Mouse (Mus musculus) layer of hippocampus, adult 18-20 months (tissue): ENCODE results near the gene Nln. TPM values are rescaled to one million over a fixed set of nuclear protein-coding genes. Genes with fewer than 3 reads are reported as not detected.

Source experiments
- DNase-seq, 2 experiments: peaks; one replicate each; pipeline ENCODE4 v3.0.0; 2022; ENCODE audit warnings: low spot score in 2 of 2
- total RNA-seq, 2 experiments: library from RNA; stranded (reverse); gene quantifications; 2 replicates each; pipeline ENCODE4 v1.2.3; 2021

The Nln gene
- total RNA-seq, 2 experiments from 2014 or later = 17.4 to 21.1 TPM

- DNase-seq = no peak
These were observed 12.2 kb downstream of the Nln start for GRCm38 (mm10) chr13:104097190-104097589.

- no peak for DNase-seq
These were observed 13.5 kb downstream of the Nln start for GRCm38 (mm10) chr13:104095955-104096354.

- DNase-seq = no peak
These were observed 14.7 kb downstream of the Nln start for GRCm38 (mm10) chr13:104094531-104095385.

- DNase-seq = no peak
These were observed 17.7 kb downstream of the Nln start for GRCm38 (mm10) chr13:104091734-104092133.

- DNase-seq = peak in 1 of 2 experiments; percentile 36
These were observed 20.0 kb downstream of the Nln start for GRCm38 (mm10) chr13:104089387-104089786.

GRCm38 (mm10) chr13:104084600-104084999 lies 24.8 kb downstream of the Nln start:
- no peak for DNase-seq

GRCm38 (mm10) chr13:104082504-104082903 lies 26.9 kb downstream of the Nln start:
- DNase-seq = no peak

GRCm38 (mm10) chr13:104076993-104077392 lies 32.4 kb downstream of the Nln start:
- DNase-seq = no peak

GRCm38 (mm10) chr13:104074731-104075130 lies 34.7 kb downstream of the Nln start:
- DNase-seq = no peak

GRCm38 (mm10) chr13:104074230-104074629 lies 35.2 kb downstream of the Nln start:
- no peak for DNase-seq

- no peak for DNase-seq
These were observed 37.1 kb downstream of the Nln start for GRCm38 (mm10) chr13:104072351-104072750.

GRCm38 (mm10) chr13:104070703-104071102 lies 38.7 kb downstream of the Nln start:
- no peak for DNase-seq

- no peak for DNase-seq
These were observed 40.2 kb downstream of the Nln start for GRCm38 (mm10) chr13:104069216-104069615.

GRCm38 (mm10) chr13:104065649-104066347 lies 43.6 kb downstream of the Nln start:
- no peak for DNase-seq

- no peak for DNase-seq
These were observed 46.4 kb downstream of the Nln start for GRCm38 (mm10) chr13:104063061-104063460.

- DNase-seq = no peak
These were observed 47.3 kb downstream of the Nln start for GRCm38 (mm10) chr13:104061975-104062750.

- DNase-seq = no peak
These were observed 49.2 kb downstream of the Nln start for GRCm38 (mm10) chr13:104060231-104060630.

GRCm38 (mm10) chr13:104059536-104059935 lies 49.9 kb downstream of the Nln start:
- no peak for DNase-seq

GRCm38 (mm10) chr13:104058761-104059160 lies 50.7 kb downstream of the Nln start:
- DNase-seq = no peak

- no peak for DNase-seq
These were observed 57.1 kb downstream of the Nln start for GRCm38 (mm10) chr13:104052271-104052753.

- peak in 1 of 2 experiments; percentile 67 for DNase-seq
These were observed 60.6 kb downstream of the Nln start for GRCm38 (mm10) chr13:104048835-104049234.
